Mouse (Mus musculus): ENCODE measurements around the gene Sh2d1b1. TPM values are rescaled to one million over a fixed set of nuclear protein-coding genes. Genes with fewer than 3 reads are reported as not detected.

Sh2d1b1 gene
- polyA plus RNA-seq, 1 experiment from 2014 or later, result 0.27 TPM

DNA sequence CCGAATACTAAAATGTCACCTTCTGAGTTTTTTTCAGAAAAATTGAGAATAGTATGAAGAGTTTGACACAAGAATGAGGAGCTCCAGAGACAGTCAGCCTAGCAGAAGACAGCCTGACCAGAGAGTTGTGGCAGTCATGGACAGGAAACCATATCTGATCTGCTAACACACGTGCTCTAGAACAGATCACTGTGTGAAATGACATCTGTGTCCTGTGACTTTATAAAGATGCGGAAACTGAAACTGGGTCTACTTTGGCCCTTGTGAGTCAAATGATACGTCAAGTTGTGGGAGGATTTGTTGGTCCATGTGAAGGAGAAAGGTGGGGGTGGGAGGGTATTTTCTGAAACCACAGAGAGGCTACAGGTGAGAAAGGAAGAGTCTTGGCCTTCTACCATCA is 6.4 kb upstream of the Sh2d1b1 start:
- H3K4me3 ChIP-seq (ENCODE audit: low read depth, low read length), result no peak overlapping the region
- 84% methylated on average over 4 of the region's 4 CpGs for WGBS
- no peak overlapping the region for H3K4me2 ChIP-seq (replicated peaks; ENCODE audit: low read depth)
- no peak overlapping the region for H3K27ac ChIP-seq (ENCODE audit: low read depth, low read length)
- H3K4me1 ChIP-seq (replicated peaks; ENCODE audit: control insufficient read depth, insufficient read depth, low read length), result no peaks in the 10 kb centered on the region
- H3K36me3 ChIP-seq (ENCODE audit: control insufficient read depth, insufficient read depth), result no peaks in the 10 kb centered on the region
- no peak overlapping the region for H3K9ac ChIP-seq (ENCODE audit: low read depth, low read length)
- no peak for ATAC-seq
- no peak for TF ChIP-seq CTCF (IDR thresholded peaks at IDR 0.05; ENCODE audit: low read depth)
- H3K9me3 ChIP-seq (ENCODE audit: control insufficient read depth), result 0 out of 2 replicates have a peak, but pooled peaks cover 11% of the 10 kb centered on the region
- H3K27me3 ChIP-seq (replicated peaks; ENCODE audit: control insufficient read depth, insufficient read depth, low read length), result no peaks in the 10 kb centered on the region

DNA sequence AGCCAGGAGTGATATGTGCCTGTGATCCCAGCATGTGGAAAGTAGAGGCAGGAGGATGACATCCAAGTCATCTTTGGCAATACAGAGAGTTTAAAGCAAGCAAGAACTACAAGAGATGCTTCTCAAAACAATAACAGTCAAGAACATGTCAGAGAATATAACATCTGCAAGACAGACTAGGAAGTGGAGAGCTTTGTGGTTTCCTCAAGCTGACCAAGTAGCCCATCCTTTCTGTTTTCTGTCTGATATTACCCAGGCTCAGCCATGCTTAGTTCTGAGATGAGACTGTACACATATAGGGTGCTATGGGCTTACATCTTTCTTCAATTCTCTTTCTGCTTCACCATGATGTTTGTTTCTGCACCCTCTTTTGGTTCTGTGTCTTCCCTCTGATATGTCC is 3.9 kb upstream of the Sh2d1b1 start:
- Histone ChIP-seq H3K36me3 (ENCODE audit: control insufficient read depth, insufficient read depth) (no peaks in the 10 kb centered on the region), H3K4me2 (replicated peaks; ENCODE audit: low read depth) (no peak overlapping the region), H3K4me3 (ENCODE audit: low read depth, low read length) (no peak overlapping the region), H3K4me1 (replicated peaks; ENCODE audit: control insufficient read depth, insufficient read depth, low read length) (no peaks in the 10 kb centered on the region), H3K27me3 (replicated peaks; ENCODE audit: control insufficient read depth, insufficient read depth, low read length) (no peaks in the 10 kb centered on the region), H3K9ac (ENCODE audit: low read depth, low read length) (no peak overlapping the region), H3K9me3 (ENCODE audit: control insufficient read depth) (0 out of 2 replicates have a peak, but pooled peaks cover 4% of the 10 kb centered on the region), H3K27ac (ENCODE audit: low read depth, low read length) (no peak overlapping the region)
- no peak for TF ChIP-seq CTCF (IDR thresholded peaks at IDR 0.05; ENCODE audit: low read depth)
- no peak for ATAC-seq

DNA sequence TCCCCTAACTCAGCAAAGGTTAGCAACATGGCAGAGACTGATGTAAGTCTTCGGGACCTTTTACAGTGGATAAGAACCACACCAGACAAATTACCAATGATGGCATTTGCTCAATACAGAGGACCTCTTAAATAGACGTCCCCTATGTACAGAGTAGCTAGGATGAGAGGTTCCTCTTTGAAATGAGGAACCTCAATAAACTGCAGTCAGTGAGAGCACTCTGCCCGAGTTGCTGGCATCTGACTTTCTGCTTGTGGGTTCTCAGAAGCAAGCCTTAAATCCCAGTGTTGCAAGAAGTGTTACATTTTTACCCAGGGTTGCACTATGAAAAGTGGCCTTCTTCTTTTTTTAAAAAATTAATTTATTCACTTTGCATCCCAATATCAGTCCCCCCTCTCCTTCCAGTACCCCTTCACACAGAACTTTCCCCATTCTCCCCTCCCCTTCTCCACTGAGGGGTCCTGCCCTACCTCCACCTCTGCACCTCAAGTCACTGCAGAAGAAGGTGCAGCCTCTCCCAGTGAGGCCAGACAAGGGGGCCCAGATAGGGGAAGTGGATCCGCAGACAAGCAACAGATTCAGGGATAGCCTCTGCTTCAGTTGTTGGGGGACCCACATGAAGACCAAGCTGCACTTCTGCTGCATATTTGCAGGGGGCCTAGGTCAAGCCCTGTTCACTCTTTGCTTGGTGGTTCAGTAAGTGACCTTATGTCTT is 5.5 kb downstream of the Sh2d1b1 start:
- Histone ChIP-seq H3K9ac (ENCODE audit: low read depth, low read length) (no peak overlapping the region), H3K36me3 (ENCODE audit: control insufficient read depth, insufficient read depth) (no peaks in the 10 kb centered on the region), H3K4me2 (replicated peaks; ENCODE audit: low read depth) (no peak overlapping the region), H3K4me1 (replicated peaks; ENCODE audit: control insufficient read depth, insufficient read depth, low read length) (no peaks in the 10 kb centered on the region), H3K9me3 (ENCODE audit: control insufficient read depth) (no peaks in the 10 kb centered on the region), H3K27ac (ENCODE audit: low read depth, low read length) (no peak overlapping the region), H3K27me3 (replicated peaks; ENCODE audit: control insufficient read depth, insufficient read depth, low read length) (no peaks in the 10 kb centered on the region), H3K4me3 (ENCODE audit: low read depth, low read length) (no peak overlapping the region)
- no peak for ATAC-seq
- no peak for TF ChIP-seq CTCF (IDR thresholded peaks at IDR 0.05; ENCODE audit: low read depth)
- WGBS, result 63% methylated on average over 4 of the region's 4 CpGs

DNA sequence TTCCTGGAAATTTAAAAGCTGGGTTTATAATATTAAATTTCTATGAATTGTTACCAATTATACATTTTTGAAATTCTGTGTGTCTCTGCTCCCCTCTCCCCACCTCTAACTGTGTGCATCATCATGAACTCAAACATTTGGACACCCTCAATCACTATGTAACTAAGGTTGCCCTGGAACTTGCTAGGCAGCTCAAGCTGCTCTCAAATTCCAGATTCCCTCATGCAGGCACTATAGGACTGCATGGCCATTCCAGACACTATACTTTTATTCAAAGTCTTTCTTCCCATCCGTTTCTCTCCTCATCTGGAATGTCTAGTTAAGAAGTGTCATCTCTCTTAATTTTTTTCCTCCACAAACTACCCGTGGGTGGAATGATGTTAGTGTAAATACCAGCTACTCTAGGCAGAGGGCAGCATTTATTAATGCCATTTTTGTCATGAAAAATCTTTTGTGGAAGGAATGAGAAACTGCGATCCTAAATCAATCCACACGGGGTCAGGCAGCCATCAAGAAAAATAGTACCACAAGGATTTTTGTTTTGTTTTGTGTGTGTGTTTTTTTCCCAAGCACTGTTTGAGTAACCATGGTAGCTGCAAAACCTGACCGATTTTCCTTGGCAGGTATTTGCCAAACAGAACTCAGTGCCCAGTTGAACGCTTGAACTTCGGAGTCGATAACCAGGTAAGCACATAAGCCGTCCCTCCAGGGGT is 15.3 kb downstream of the Sh2d1b1 start:
- Histone ChIP-seq H3K9ac (ENCODE audit: low read depth, low read length) (no peak overlapping the region), H3K27ac (ENCODE audit: low read depth, low read length) (no peak overlapping the region), H3K4me2 (replicated peaks; ENCODE audit: low read depth) (no peak overlapping the region), H3K36me3 (ENCODE audit: control insufficient read depth, insufficient read depth) (no peaks in the 10 kb centered on the region), H3K4me3 (ENCODE audit: low read depth, low read length) (no peak overlapping the region), H3K27me3 (replicated peaks; ENCODE audit: control insufficient read depth, insufficient read depth, low read length) (no peaks in the 10 kb centered on the region), H3K4me1 (replicated peaks; ENCODE audit: control insufficient read depth, insufficient read depth, low read length) (no peaks in the 10 kb centered on the region), H3K9me3 (ENCODE audit: control insufficient read depth) (no peaks in the 10 kb centered on the region)
- TF ChIP-seq CTCF (IDR thresholded peaks at IDR 0.05; ENCODE audit: low read depth), result peak; percentile 90
- 37% methylated on average over 9 of the region's 9 CpGs for WGBS
- ATAC-seq, result 0 out of 2 replicates have a peak, but pooled peaks have one; percentile 33

DNA sequence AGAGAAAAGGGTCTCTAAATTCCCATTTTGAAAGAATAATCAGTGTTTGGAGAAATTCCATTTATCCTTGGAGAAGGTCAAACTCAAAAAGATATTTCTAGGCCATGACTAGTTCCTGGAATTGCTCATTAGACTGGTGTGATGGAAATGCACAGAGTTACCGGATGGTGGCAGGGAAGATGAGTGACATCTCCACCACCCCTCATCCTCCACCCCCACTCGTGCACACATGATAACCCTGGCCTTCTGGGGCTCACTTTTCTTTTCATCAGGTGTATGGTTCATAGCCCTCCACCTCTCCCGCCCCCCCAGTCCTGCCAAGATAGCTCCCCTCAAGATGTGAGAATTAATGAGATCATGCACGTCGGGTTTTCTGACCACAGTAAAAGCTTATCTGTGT is 16.1 kb downstream of the Sh2d1b1 start:
- no peaks in the 10 kb centered on the region for H3K9me3 ChIP-seq (ENCODE audit: control insufficient read depth)
- H3K36me3 ChIP-seq (ENCODE audit: control insufficient read depth, insufficient read depth), result no peaks in the 10 kb centered on the region
- ATAC-seq, result no peak
- H3K9ac ChIP-seq (ENCODE audit: low read depth, low read length), result no peak overlapping the region
- no peaks in the 10 kb centered on the region for H3K27me3 ChIP-seq (replicated peaks; ENCODE audit: control insufficient read depth, insufficient read depth, low read length)
- H3K4me1 ChIP-seq (replicated peaks; ENCODE audit: control insufficient read depth, insufficient read depth, low read length), result no peaks in the 10 kb centered on the region
- no peak overlapping the region for H3K4me3 ChIP-seq (ENCODE audit: low read depth, low read length)
- H3K4me2 ChIP-seq (replicated peaks; ENCODE audit: low read depth), result no peak overlapping the region
- H3K27ac ChIP-seq (ENCODE audit: low read depth, low read length), result no peak overlapping the region
- WGBS, result 90% methylated on average over 5 of the region's 5 CpGs
- TF ChIP-seq CTCF (IDR thresholded peaks at IDR 0.05; ENCODE audit: low read depth), result no peak

DNA sequence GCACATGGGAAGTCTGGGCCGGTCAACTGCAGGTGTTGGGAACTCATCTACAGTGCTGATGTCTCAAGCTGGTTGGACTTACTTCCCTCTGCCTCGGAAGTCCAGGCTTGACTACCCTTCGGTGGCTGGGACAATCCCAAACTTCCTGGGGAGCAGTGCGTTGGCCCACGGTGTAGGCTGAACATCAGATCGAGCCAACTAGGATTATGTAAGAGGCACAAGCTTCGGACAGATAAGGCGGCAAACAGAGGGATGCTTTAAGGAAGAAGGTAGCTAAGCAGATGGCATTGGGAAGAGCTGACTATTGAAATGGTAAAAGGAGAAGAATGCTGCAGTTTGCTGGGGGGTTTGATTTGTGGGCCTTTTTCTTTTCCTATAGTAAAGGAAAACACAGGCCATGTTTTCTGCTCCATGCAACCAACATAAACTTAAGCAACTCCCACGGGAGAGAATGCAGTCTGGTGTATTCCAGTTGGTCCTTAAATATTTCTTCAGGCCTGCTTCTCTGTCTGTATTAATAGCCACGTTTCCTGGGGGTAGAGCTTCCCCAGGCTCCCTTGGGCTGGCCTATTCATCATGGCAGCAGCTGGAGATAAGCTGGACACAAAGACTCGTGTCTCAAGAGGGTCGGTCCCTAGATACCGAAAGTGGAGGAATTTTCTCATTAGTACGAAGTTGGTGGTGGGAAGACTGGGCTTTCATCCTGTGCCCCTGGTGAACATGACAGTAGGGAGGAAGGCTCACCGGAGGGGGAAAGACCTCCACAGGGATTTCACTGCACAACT is 17.9 kb downstream of the Sh2d1b1 start:
- no peak for ATAC-seq
- H3K9ac ChIP-seq (ENCODE audit: low read depth, low read length), result no peak overlapping the region
- no peak overlapping the region for H3K4me3 ChIP-seq (ENCODE audit: low read depth, low read length)
- no peaks in the 10 kb centered on the region for H3K9me3 ChIP-seq (ENCODE audit: control insufficient read depth)
- WGBS, result 73% methylated on average over 15 of the region's 15 CpGs
- no peaks in the 10 kb centered on the region for H3K36me3 ChIP-seq (ENCODE audit: control insufficient read depth, insufficient read depth)
- no peak overlapping the region for H3K27ac ChIP-seq (ENCODE audit: low read depth, low read length)
- H3K27me3 ChIP-seq (replicated peaks; ENCODE audit: control insufficient read depth, insufficient read depth, low read length), result no peaks in the 10 kb centered on the region
- H3K4me1 ChIP-seq (replicated peaks; ENCODE audit: control insufficient read depth, insufficient read depth, low read length), result no peaks in the 10 kb centered on the region
- no peak for TF ChIP-seq CTCF (IDR thresholded peaks at IDR 0.05; ENCODE audit: low read depth)
- H3K4me2 ChIP-seq (replicated peaks; ENCODE audit: low read depth), result no peak overlapping the region
